Mouse (Mus musculus) cortical plate, adult 2 months (tissue): ENCODE data around the gene P4ha2. TPM values are rescaled to one million over a fixed set of nuclear protein-coding genes. Genes with fewer than 3 reads are reported as not detected.

ENCODE experiments used
- H3K27ac ChIP-seq: fragments of 200-500 bp; 2 replicates; pipeline ENCODE4 v1.5.1; 2012; ENCODE audit warnings: low read length, control low read depth, inconsistent platforms; ENCODE audit not compliant: insufficient read depth
- H3K4me1 ChIP-seq: fragments of 200-500 bp; 2 replicates; pipeline ENCODE4 v1.6.1; 2011; ENCODE audit warnings: low read length; ENCODE audit not compliant: control insufficient read depth, insufficient read depth
- H3K4me3 ChIP-seq: fragments of 200-500 bp; 2 replicates; pipeline ENCODE4 v1.5.1; 2011; ENCODE audit warnings: mild to moderate bottlenecking, low read length, control low read depth; ENCODE audit not compliant: insufficient read depth
- CTCF ChIP-seq: fragments of 200-500 bp; IDR thresholded peaks from 2 replicates; pipeline ENCODE4 v1.5.1; 2011; ENCODE audit warnings: mild to moderate bottlenecking, control low read depth, low read length; ENCODE audit not compliant: insufficient read depth; ENCODE audit errors: extremely low read depth
- POLR2A ChIP-seq: fragments of 200-500 bp; IDR thresholded peaks from 2 replicates; pipeline ENCODE4 v1.6.1; 2011; ENCODE audit warnings: mild to moderate bottlenecking, low read length, control low read depth; ENCODE audit not compliant: insufficient read depth; ENCODE audit errors: extremely low read depth
- polyA plus RNA-seq: library from polyadenylated mRNA; depleted of rRNA; stranded (reverse); fragments of >200 nt; gene quantifications from 2 replicates; pipeline ENCODE4 v1.2.3, GENCODE M21; 2012

P4ha2 gene
- polyA plus RNA-seq, 1 experiment, result 16.2 TPM

GRCm38 (mm10) chr11:54059526-54059925 lies 40.4 kb upstream of the P4ha2 start:
- TF ChIP-seq POLR2A, result no peak
- no peak for TF ChIP-seq CTCF
- Histone ChIP-seq H3K4me3 (no peak overlapping the region), H3K4me1 (peaks cover 6% of the 10 kb centered on the region), H3K27ac (no peak overlapping the region)

GRCm38 (mm10) chr11:54060316-54060715 lies 39.6 kb upstream of the P4ha2 start:
- TF ChIP-seq POLR2A (no peak), CTCF (no peak)
- H3K4me1 ChIP-seq, result peaks cover 6% of the 10 kb centered on the region
- H3K4me3 ChIP-seq, result no peak overlapping the region
- no peak overlapping the region for H3K27ac ChIP-seq

GRCm38 (mm10) chr11:54062086-54062752 lies 37.7 kb upstream of the P4ha2 start:
- Histone ChIP-seq H3K4me1 (peaks cover 6% of the 10 kb centered on the region), H3K27ac (no peak overlapping the region), H3K4me3 (no peak overlapping the region)
- TF ChIP-seq POLR2A (no peak), CTCF (no peak)

GRCm38 (mm10) chr11:54062753-54063471 lies 37.0 kb upstream of the P4ha2 start:
- Histone ChIP-seq H3K4me1 (peaks cover 5% of the 10 kb centered on the region), H3K4me3 (no peak overlapping the region), H3K27ac (no peak overlapping the region)
- no peak for TF ChIP-seq POLR2A
- no peak for TF ChIP-seq CTCF

GRCm38 (mm10) chr11:54063472-54063775 lies 36.5 kb upstream of the P4ha2 start:
- Histone ChIP-seq H3K4me3 (no peak overlapping the region), H3K27ac (no peak overlapping the region), H3K4me1 (peaks cover 5% of the 10 kb centered on the region)
- TF ChIP-seq CTCF (no peak), POLR2A (no peak)

- no peak for TF ChIP-seq POLR2A
- no peak for TF ChIP-seq CTCF
These were observed 35.4 kb upstream of the P4ha2 start for GRCm38 (mm10) chr11:54064412-54064978.

GRCm38 (mm10) chr11:54065106-54065914 lies 34.6 kb upstream of the P4ha2 start:
- no peak for TF ChIP-seq POLR2A
- no peak for TF ChIP-seq CTCF
- Histone ChIP-seq H3K27ac (no peak overlapping the region), H3K4me3 (no peak overlapping the region), H3K4me1 (peaks cover 2% of the 10 kb centered on the region; the same call in 1 of the 2 replicates)

More at GRCm38 (mm10) chr11:54064412-54064978, 35.4 kb upstream of the P4ha2 start:
- H3K4me1 ChIP-seq, result peaks cover 2% of the 10 kb centered on the region; the same call in 1 of the 2 replicates
- no peak overlapping the region for H3K4me3 ChIP-seq
- H3K27ac ChIP-seq, result no peak overlapping the region

GRCm38 (mm10) chr11:54065915-54066178 lies 34.0 kb upstream of the P4ha2 start:
- Histone ChIP-seq H3K27ac (no peak overlapping the region), H3K4me3 (no peak overlapping the region), H3K4me1 (peaks cover 2% of the 10 kb centered on the region; the same call in 1 of the 2 replicates)
- TF ChIP-seq POLR2A (no peak), CTCF (no peak)

GRCm38 (mm10) chr11:54066400-54066799 lies 33.5 kb upstream of the P4ha2 start:
- no peak overlapping the region for H3K4me3 ChIP-seq
- H3K27ac ChIP-seq, result no peak overlapping the region
- TF ChIP-seq CTCF (no peak), POLR2A (no peak)
- peaks cover 2% of the 10 kb centered on the region; the same call in 1 of the 2 replicates for H3K4me1 ChIP-seq
